In genomic region chr14:99369366-99369765, GRCm38 (mm10) we compare ENCODE assay signal across 21 mouse cellular contexts.
DNase-seq lines count a peak whose midpoint lies in the region; ATAC-seq and TF ChIP-seq lines count a peak whose summit lies in the region.
"Had no signal": no experiment of that assay in that cellular context is flagged by ENCODE, and none has a peak within 500 bp of the region (broad histone marks: within the 10 kb centered on the region; RNA-seq: fewer than 3 reads in every experiment).

No protein-coding gene starts in this region.

- intact Hi-C loops in heart, adult 2 months (cut with DNase I), result no loop called here

- H3K9ac ChIP-seq in heart, adult 2 months (ENCODE audit: low read depth, low read length), result no peak overlapping the region
- H3K9ac ChIP-seq in midbrain, embryonic 11.5 days (ENCODE audit: low read length), result no peak overlapping the region
- no peak overlapping the region for H3K9ac ChIP-seq in midbrain, embryonic 13.5 days (replicated peaks)

- H3K4me2 ChIP-seq in midbrain, embryonic 11.5 days, result no peak overlapping the region
- no peak overlapping the region for H3K4me2 ChIP-seq in midbrain, embryonic 13.5 days (replicated peaks)

- no peaks in the 10 kb centered on the region for H3K4me1 ChIP-seq in heart, adult 2 months (ENCODE audit: control insufficient read depth, insufficient read depth, low read length)
- H3K4me1 ChIP-seq in midbrain, embryonic 11.5 days (ENCODE audit: control insufficient read depth, insufficient read depth, low read length), result peaks cover 13% of the 10 kb centered on the region
- peaks cover 21% of the 10 kb centered on the region for H3K4me1 ChIP-seq in midbrain, embryonic 13.5 days (replicated peaks)

- no peaks in the 10 kb centered on the region for H3K36me3 ChIP-seq in heart, adult 2 months (ENCODE audit: control insufficient read depth, insufficient read depth, low read length)
- no peaks in the 10 kb centered on the region for H3K36me3 ChIP-seq in midbrain, embryonic 11.5 days (ENCODE audit: control insufficient read depth, insufficient read depth, low read length)
- no peaks in the 10 kb centered on the region for H3K36me3 ChIP-seq in midbrain, embryonic 13.5 days
- H3K36me3 ChIP-seq: G1E had no signal

- no peak for TF ChIP-seq EP300 in heart, adult 2 months (IDR thresholded peaks at IDR 0.05; ENCODE audit: insufficient read depth, low read depth, low read length)

- ATAC-seq in midbrain, embryonic 11.5 days (ENCODE audit: low FRiP score), result no peak
- ATAC-seq in midbrain, embryonic 13.5 days, result no peak
- ATAC-seq: activated CD4-positive, CD25-positive, alpha-beta regulatory T cell, adult 4 months; CD4-positive, CD25-positive, alpha-beta regulatory T cell, adult 4 months; Patski had no signal

- peak; percentile 2 to 4 for DNase-seq in cerebellum, postnatal 14 days
- no peak for DNase-seq in cerebellum, adult 9-10 months
- DNase-seq in heart, adult 11 months, result peak; percentile 65
- DNase-seq in heart, adult 2 months, result no peak
- DNase-seq in midbrain, embryonic 11.5 days (ENCODE audit: low spot score, missing footprints), result peak; percentile 53
- DNase-seq: adrenal gland, adult 2 months; adrenal gland, adult 8-10 months; adrenal gland, postnatal 10 days; adrenal gland, postnatal 14 days; adrenal gland, postnatal 25 days; adrenal gland, postnatal 36 days; B cell, adult 2 months; cerebellum, adult 11 months; cerebellum, adult 11-12 months; cerebellum, adult 18-20 months had no signal

- WGBS in heart, adult 2 months, result 63% methylated on average over 5 of the region's 5 CpGs
- WGBS in midbrain, embryonic 11.5 days, result 91% methylated on average over 5 of the region's 5 CpGs
- 89% methylated on average over 5 of the region's 5 CpGs for WGBS in midbrain, embryonic 13.5 days

- TF ChIP-seq POLR2A in heart, adult 2 months (IDR thresholded peaks at IDR 0.05; ENCODE audit: insufficient read depth, low read depth, low read length), result no peak

- no peak overlapping the region for H3K4me3 ChIP-seq in heart, adult 2 months
- H3K4me3 ChIP-seq in midbrain, embryonic 11.5 days (ENCODE audit: low read depth, low read length), result no peak overlapping the region
- H3K4me3 ChIP-seq in midbrain, embryonic 13.5 days (replicated peaks), result no peak overlapping the region

- no peaks in the 10 kb centered on the region for H3K9me3 ChIP-seq in midbrain, embryonic 11.5 days (ENCODE audit: control insufficient read depth, low read length)
- no peaks in the 10 kb centered on the region for H3K9me3 ChIP-seq in midbrain, embryonic 13.5 days

- TF ChIP-seq CTCF in heart, adult 2 months (IDR thresholded peaks at IDR 0.05), result no peak

- no peak overlapping the region for H3K27ac ChIP-seq in heart, adult 2 months
- H3K27ac ChIP-seq in midbrain, embryonic 11.5 days (ENCODE audit: low read depth, low read length), result no peak overlapping the region
- H3K27ac ChIP-seq in midbrain, embryonic 13.5 days, result no peak overlapping the region

- H3K27me3 ChIP-seq in heart, adult 2 months (ENCODE audit: control insufficient read depth, insufficient read depth, low read length), result no peaks in the 10 kb centered on the region
- no peaks in the 10 kb centered on the region for H3K27me3 ChIP-seq in midbrain, embryonic 11.5 days (ENCODE audit: control insufficient read depth, insufficient read depth, low read length)
- H3K27me3 ChIP-seq in midbrain, embryonic 13.5 days, result no peaks in the 10 kb centered on the region
- H3K27me3 ChIP-seq: CH12.LX, Patski had no signal

- no peaks in the 10 kb centered on the region for H3K79me2 ChIP-seq in heart, adult 2 months (replicated peaks; ENCODE audit: control insufficient read depth, insufficient read depth, low read length)

Comparison
In these comparisons a context has a peak if more than half of its experiments do, and no peak if none do; other contexts are left out.
1. DNase-seq: peak in cerebellum, postnatal 14 days (2 of 2), heart, adult 11 months (single experiment) and midbrain, embryonic 11.5 days (single experiment); none in cerebellum, adult 9-10 months (single experiment) and heart, adult 2 months (0 of 2).